Mouse (Mus musculus) regulatory T cell (primary cell): Measurements from ENCODE around the gene Arvcf.

Source experiments
- in situ Hi-C: fragments of 300-600 bp; cut with MboI, MseI; formaldehyde crosslinking; loops from one replicate; pipeline ENCODE4 v1.15.1; 2025; ENCODE audit warnings: high pct_unique_total_duplicates

Gene Arvcf

GRCm38 (mm10) chr16:18353106-18353505 is 5.1 kb downstream of the Arvcf start:
- in situ Hi-C loops, result no loop called here

- in situ Hi-C loops, result no loop called here
Observed at GRCm38 (mm10) chr16:18356961-18357360, 9.0 kb downstream of the Arvcf start.

- in situ Hi-C loops, result no loop called here
Observed at GRCm38 (mm10) chr16:18357977-18358376, 10.0 kb downstream of the Arvcf start.

- in situ Hi-C loops, result no loop called here
Observed at GRCm38 (mm10) chr16:18360151-18360805, 12.3 kb downstream of the Arvcf start.

GRCm38 (mm10) chr16:18362948-18363347 is 15.0 kb downstream of the Arvcf start:
- in situ Hi-C loops, result no loop called here

GRCm38 (mm10) chr16:18366849-18367248 is 18.9 kb downstream of the Arvcf start:
- in situ Hi-C loops, result no loop called here

GRCm38 (mm10) chr16:18370197-18370596 is 22.2 kb downstream of the Arvcf start:
- in situ Hi-C loops, result no loop called here

GRCm38 (mm10) chr16:18373632-18374031 is 25.6 kb downstream of the Arvcf start:
- in situ Hi-C loops, result no loop called here

GRCm38 (mm10) chr16:18376297-18376954 is 28.4 kb downstream of the Arvcf start:
- in situ Hi-C loops, result no loop called here

GRCm38 (mm10) chr16:18377203-18377602 is 29.2 kb downstream of the Arvcf start:
- in situ Hi-C loops, result no loop called here

- in situ Hi-C loops, result no loop called here
Observed at GRCm38 (mm10) chr16:18378489-18378888, 30.5 kb downstream of the Arvcf start.

GRCm38 (mm10) chr16:18379338-18380001 is 31.5 kb downstream of the Arvcf start:
- in situ Hi-C loops, result no loop called here

- in situ Hi-C loops, result no loop called here
Observed at GRCm38 (mm10) chr16:18380495-18381063, 32.6 kb downstream of the Arvcf start.

- in situ Hi-C loops, result no loop called here
Observed at GRCm38 (mm10) chr16:18381621-18382258, 33.8 kb downstream of the Arvcf start.

GRCm38 (mm10) chr16:18383045-18383726 is 35.2 kb downstream of the Arvcf start:
- in situ Hi-C loops, result no loop called here

- in situ Hi-C loops, result no loop called here
Observed at GRCm38 (mm10) chr16:18383756-18384155, 35.8 kb downstream of the Arvcf start.

GRCm38 (mm10) chr16:18384211-18384610 is 36.2 kb downstream of the Arvcf start:
- in situ Hi-C loops, result no loop called here

- in situ Hi-C loops, result no loop called here
Observed at GRCm38 (mm10) chr16:18384659-18385058, 36.7 kb downstream of the Arvcf start.

- in situ Hi-C loops, result no loop called here
Observed at GRCm38 (mm10) chr16:18385411-18385810, 37.4 kb downstream of the Arvcf start.

GRCm38 (mm10) chr16:18386451-18386850 is 38.5 kb downstream of the Arvcf start:
- in situ Hi-C loops, result no loop called here

- in situ Hi-C loops, result no loop called here
Observed at GRCm38 (mm10) chr16:18386972-18387371, 39.0 kb downstream of the Arvcf start.
